Mouse (Mus musculus): ENCODE results near the gene Fxyd7. TPM values are rescaled to one million over a fixed set of nuclear protein-coding genes. Genes with fewer than 3 reads are reported as not detected.

The Fxyd7 gene
- polyA plus RNA-seq, 1 experiment from 2014 or later = not detected

GRCm38 (mm10) chr7:31050921-31051320 is 346 bp downstream of the Fxyd7 start:
- no peaks in the 10 kb centered on the region for H3K79me2 ChIP-seq (ENCODE audit: inconsistent target)
- no peak overlapping the region for H3K4me3 ChIP-seq (ENCODE audit: inconsistent target)
- 14% methylated on average over 7 of the region's 9 CpGs for WGBS (ENCODE audit: missing documents)
- H3K36me3 ChIP-seq (ENCODE audit: inconsistent target) = no peaks in the 10 kb centered on the region
- H3K27ac ChIP-seq = no peak overlapping the region

- Histone ChIP-seq H3K36me3 (ENCODE audit: inconsistent target) (no peaks in the 10 kb centered on the region), H3K27ac (no peak overlapping the region), H3K4me3 (ENCODE audit: inconsistent target) (no peak overlapping the region), H3K79me2 (ENCODE audit: inconsistent target) (no peaks in the 10 kb centered on the region)
- 12% methylated on average over 6 of the region's 6 CpGs for WGBS (ENCODE audit: missing documents)
These were observed 780 bp downstream of the Fxyd7 start for GRCm38 (mm10) chr7:31050487-31050886.

GRCm38 (mm10) chr7:31049846-31050281 is 1.4 kb downstream of the Fxyd7 start:
- Histone ChIP-seq H3K79me2 (ENCODE audit: inconsistent target) (no peaks in the 10 kb centered on the region), H3K27ac (no peak overlapping the region), H3K36me3 (ENCODE audit: inconsistent target) (no peaks in the 10 kb centered on the region), H3K4me3 (ENCODE audit: inconsistent target) (no peak overlapping the region)
- 4% methylated on average over 11 of the region's 15 CpGs for WGBS (ENCODE audit: missing documents)

GRCm38 (mm10) chr7:31049135-31049845 is 2.0 kb downstream of the Fxyd7 start:
- no peak overlapping the region for H3K4me3 ChIP-seq (ENCODE audit: inconsistent target)
- 23% methylated on average over 5 of the region's 5 CpGs for WGBS (ENCODE audit: missing documents)
- no peaks in the 10 kb centered on the region for H3K36me3 ChIP-seq (ENCODE audit: inconsistent target)
- H3K27ac ChIP-seq = no peak overlapping the region
- no peaks in the 10 kb centered on the region for H3K79me2 ChIP-seq (ENCODE audit: inconsistent target)

- WGBS (ENCODE audit: missing documents) = 57% methylated on average over 10 of the region's 10 CpGs
- H3K79me2 ChIP-seq (ENCODE audit: inconsistent target) = peaks cover 47% of the 10 kb centered on the region
- peaks cover 10% of the 10 kb centered on the region; the same call in 1 of the 2 replicates for H3K36me3 ChIP-seq (ENCODE audit: inconsistent target)
- peak within 1 kb of the TSS; percentile 90 for H3K27ac ChIP-seq
- H3K4me3 ChIP-seq (ENCODE audit: inconsistent target) = peak within 1 kb of the TSS; percentile 83
These were observed 8.8 kb downstream of the Fxyd7 start, which contains the start of gene Fxyd5 for GRCm38 (mm10) chr7:31042431-31042910. Gene Fxyd5 (minus strand): TSS chr7:31042481.

GRCm38 (mm10) chr7:31041662-31042315 is 9.5 kb downstream of the Fxyd7 start:
- Histone ChIP-seq H3K36me3 (ENCODE audit: inconsistent target) (peaks cover 10% of the 10 kb centered on the region; the same call in 1 of the 2 replicates), H3K27ac (peak overlapping the region; percentile 90), H3K4me3 (ENCODE audit: inconsistent target) (peak overlapping the region; percentile 83), H3K79me2 (ENCODE audit: inconsistent target) (peaks cover 48% of the 10 kb centered on the region)
- under 1% methylated on average over 28 of the region's 28 CpGs for WGBS (ENCODE audit: missing documents)

GRCm38 (mm10) chr7:31041023-31041407 is 10.3 kb downstream of the Fxyd7 start:
- Histone ChIP-seq H3K4me3 (ENCODE audit: inconsistent target) (peak overlapping the region; percentile 83), H3K27ac (peak overlapping the region; percentile 90)

GRCm38 (mm10) chr7:31040281-31041022 is 10.8 kb downstream of the Fxyd7 start:
- Histone ChIP-seq H3K36me3 (ENCODE audit: inconsistent target) (peaks cover 16% of the 10 kb centered on the region; the same call in 1 of the 2 replicates), H3K4me3 (ENCODE audit: inconsistent target) (peak overlapping the region; percentile 83), H3K27ac (peak overlapping the region; percentile 90), H3K79me2 (ENCODE audit: inconsistent target) (peaks cover 59% of the 10 kb centered on the region)
- WGBS (ENCODE audit: missing documents) = 57% methylated on average over 12 of the region's 12 CpGs

More at GRCm38 (mm10) chr7:31041023-31041407, 10.3 kb downstream of the Fxyd7 start:
- 10% methylated on average over 8 of the region's 8 CpGs for WGBS (ENCODE audit: missing documents)
- H3K36me3 ChIP-seq (ENCODE audit: inconsistent target) = peaks cover 11% of the 10 kb centered on the region; the same call in 1 of the 2 replicates
- peaks cover 56% of the 10 kb centered on the region for H3K79me2 ChIP-seq (ENCODE audit: inconsistent target)

- Histone ChIP-seq H3K27ac (no peak overlapping the region), H3K4me3 (ENCODE audit: inconsistent target) (no peak overlapping the region)
These were observed 12.3 kb downstream of the Fxyd7 start for GRCm38 (mm10) chr7:31039011-31039410.

GRCm38 (mm10) chr7:31037675-31038074 is 13.6 kb downstream of the Fxyd7 start:
- Histone ChIP-seq H3K4me3 (ENCODE audit: inconsistent target) (peak overlapping the region; percentile 4; the same call in 1 of the 2 replicates), H3K27ac (peak overlapping the region; percentile 52), H3K79me2 (ENCODE audit: inconsistent target) (peaks cover 59% of the 10 kb centered on the region), H3K36me3 (ENCODE audit: inconsistent target) (peaks cover 21% of the 10 kb centered on the region; the same call in 1 of the 2 replicates)
- 7% methylated on average over 2 of the region's 2 CpGs for WGBS (ENCODE audit: missing documents)

More at GRCm38 (mm10) chr7:31039011-31039410, 12.3 kb downstream of the Fxyd7 start:
- Histone ChIP-seq H3K36me3 (ENCODE audit: inconsistent target) (peaks cover 21% of the 10 kb centered on the region; the same call in 1 of the 2 replicates), H3K79me2 (ENCODE audit: inconsistent target) (peaks cover 59% of the 10 kb centered on the region)
- WGBS (ENCODE audit: missing documents) = 97% methylated on average over 4 of the region's 4 CpGs

- Histone ChIP-seq H3K27ac (peak overlapping the region; percentile 52), H3K36me3 (ENCODE audit: inconsistent target) (peaks cover 21% of the 10 kb centered on the region; the same call in 1 of the 2 replicates), H3K79me2 (ENCODE audit: inconsistent target) (peaks cover 55% of the 10 kb centered on the region), H3K4me3 (ENCODE audit: inconsistent target) (peak overlapping the region; percentile 4; the same call in 1 of the 2 replicates)
- WGBS (ENCODE audit: missing documents) = 50% methylated on average over 7 of the region's 7 CpGs
These were observed 14.3 kb downstream of the Fxyd7 start for GRCm38 (mm10) chr7:31036917-31037316.

GRCm38 (mm10) chr7:31035291-31035690 is 16.0 kb downstream of the Fxyd7 start:
- WGBS (ENCODE audit: missing documents) = 87% methylated on average over 11 of the region's 11 CpGs

GRCm38 (mm10) chr7:31034789-31035188 is 16.5 kb downstream of the Fxyd7 start:
- 54% methylated on average over 11 of the region's 11 CpGs for WGBS (ENCODE audit: missing documents)
- H3K4me3 ChIP-seq (ENCODE audit: inconsistent target) = no peak overlapping the region
- H3K36me3 ChIP-seq (ENCODE audit: inconsistent target) = peaks cover 21% of the 10 kb centered on the region; the same call in 1 of the 2 replicates
- peaks cover 34% of the 10 kb centered on the region for H3K79me2 ChIP-seq (ENCODE audit: inconsistent target)
- H3K27ac ChIP-seq = peak overlapping the region; percentile 83

More at GRCm38 (mm10) chr7:31035291-31035690, 16.0 kb downstream of the Fxyd7 start:
- Histone ChIP-seq H3K36me3 (ENCODE audit: inconsistent target) (peaks cover 21% of the 10 kb centered on the region; the same call in 1 of the 2 replicates), H3K79me2 (ENCODE audit: inconsistent target) (peaks cover 39% of the 10 kb centered on the region), H3K27ac (peak overlapping the region; percentile 83; the same call in 1 of the 2 replicates), H3K4me3 (ENCODE audit: inconsistent target) (no peak overlapping the region)

Data from macrophage (primary cell).